Mouse (Mus musculus) stomach, embryonic 15.5 days (tissue): ENCODE measurements around the gene Fcrls. TPM values are rescaled to one million over a fixed set of nuclear protein-coding genes. Genes with fewer than 3 reads are reported as not detected.

Experiments used
- ATAC-seq: fragments of 200-750 bp; cut with Nextera tagmentation; 2 replicates; pipeline ENCODE4 v1.8.0; 2017; ENCODE audit warnings: low read depth, moderate number of reproducible peaks, moderate TSS enrichment; ENCODE audit not compliant: insufficient read depth, low FRiP score
- H3K27ac ChIP-seq: fragments of 300-500 bp; sonication (generic); 2 replicates; pipeline ENCODE4 v1.5.1; 2015; ENCODE audit warnings: mild to moderate bottlenecking, inconsistent platforms
- H3K27me3 ChIP-seq: fragments of 300-500 bp; sonication (generic); replicated peaks from 2 replicates; pipeline ENCODE4 v1.6.1; 2015; ENCODE audit warnings: inconsistent platforms
- H3K36me3 ChIP-seq: fragments of 300-500 bp; sonication (generic); 2 replicates; pipeline ENCODE4 v1.6.1; 2015; ENCODE audit warnings: inconsistent platforms
- H3K4me1 ChIP-seq: fragments of 300-500 bp; sonication (generic); 2 replicates; pipeline ENCODE4 v1.6.1; 2015; ENCODE audit warnings: inconsistent platforms
- H3K4me2 ChIP-seq: fragments of 300-500 bp; sonication (generic); 2 replicates; pipeline ENCODE4 v1.6.1; 2015; ENCODE audit warnings: mild to moderate bottlenecking, inconsistent platforms
- H3K4me3 ChIP-seq: fragments of 300-500 bp; sonication (generic); replicated peaks from 2 replicates; pipeline ENCODE4 v1.5.1; 2015; ENCODE audit warnings: inconsistent platforms
- H3K9ac ChIP-seq: fragments of 300-500 bp; sonication (generic); 2 replicates; pipeline ENCODE4 v1.6.1; 2015; ENCODE audit warnings: inconsistent platforms
- H3K9me3 ChIP-seq: fragments of 300-500 bp; sonication (generic); 2 replicates; pipeline ENCODE4 v1.6.1; 2016; ENCODE audit warnings: inconsistent platforms
- WGBS: fragments of 180-500 bp; shearing (Covaris S2); methylation state at CpG from one replicate; pipeline ENCODE4 v1.1.7; 2015; 5-methylcytosine and 5-hydroxymethylcytosine counted together
- polyA plus RNA-seq: library from polyadenylated mRNA; unstranded; fragments of >200 nt; fragmentation: Nextera tagmentation; extraction: Ambion mirVana; gene quantifications from 2 replicates; pipeline ENCODE4 v1.2.1, GENCODE M21; 2015

Fcrls gene
- polyA plus RNA-seq, 1 experiment from 2014 or later, result 10.0 TPM

DNA sequence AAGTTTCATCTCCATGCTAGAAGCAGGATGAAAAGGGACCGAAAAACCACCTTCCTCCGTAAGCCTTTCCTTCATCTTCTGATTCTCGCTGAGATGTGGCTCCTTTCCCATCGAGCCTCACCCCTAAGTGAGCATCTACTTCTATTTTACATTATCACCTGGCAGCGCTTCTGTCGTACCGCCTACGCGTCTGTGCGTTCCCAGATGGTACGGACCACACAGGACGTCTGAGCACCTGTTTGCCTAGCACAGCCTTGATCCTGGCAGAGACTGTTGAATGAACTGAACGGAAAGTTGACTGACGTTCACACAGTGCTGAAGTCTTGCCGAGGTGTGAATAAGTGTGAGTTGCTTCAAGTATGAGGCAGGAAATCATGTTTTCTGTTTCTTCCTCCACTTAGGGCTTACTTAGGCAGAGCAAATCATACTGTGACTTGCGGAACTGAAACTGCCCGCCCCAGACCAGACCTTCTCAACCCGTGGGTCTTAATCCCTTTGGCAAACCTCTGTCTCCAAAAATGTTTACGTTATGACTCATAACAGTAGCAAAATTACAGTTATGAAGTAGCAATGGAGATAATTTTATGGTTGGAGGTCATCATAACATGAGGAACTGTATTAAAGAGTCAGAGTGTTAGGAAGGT is 49.2 kb downstream of the Fcrls start:
- no peak for ATAC-seq

DNA sequence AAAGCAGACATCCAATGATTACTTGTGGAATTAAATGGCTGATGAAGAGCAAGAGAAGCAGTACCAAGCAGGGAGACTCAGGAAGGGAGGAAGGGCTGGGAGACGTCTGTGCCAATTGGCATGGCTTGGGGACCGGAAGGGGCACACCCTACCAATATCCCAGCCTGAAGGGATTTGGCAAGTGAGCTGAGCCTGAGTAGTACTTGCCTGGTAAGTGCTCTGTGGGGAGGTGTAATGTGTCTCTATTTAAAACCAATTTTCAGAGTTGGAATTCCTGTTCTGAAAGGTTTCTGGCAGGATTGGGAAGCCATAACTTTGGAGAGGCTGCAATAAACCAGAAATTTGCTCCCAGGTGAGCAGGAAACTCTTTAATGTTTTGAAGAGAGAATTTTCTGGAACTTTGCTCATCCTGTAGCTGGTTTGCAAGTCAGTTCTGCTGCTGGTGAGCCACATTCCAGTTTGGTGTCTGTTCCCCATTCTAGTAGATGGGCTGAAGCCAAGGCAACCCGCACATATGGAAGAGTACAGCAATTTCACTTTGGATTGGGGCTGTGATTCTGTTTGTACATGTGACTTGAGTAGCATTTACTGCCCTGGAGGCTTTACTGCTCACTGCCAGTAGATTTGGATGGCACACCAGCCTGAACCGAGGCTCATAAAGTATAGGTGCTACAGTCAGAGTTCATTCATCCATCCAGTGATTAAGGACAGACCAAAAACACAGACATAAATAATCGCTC is 57.0 kb downstream of the Fcrls start:
- no peak overlapping the region for H3K4me3 ChIP-seq
- no peak overlapping the region for H3K27ac ChIP-seq
- H3K36me3 ChIP-seq, result no peaks in the 10 kb centered on the region
- no peaks in the 10 kb centered on the region for H3K9me3 ChIP-seq
- no peak for ATAC-seq
- WGBS, result 82% methylated on average over 5 of the region's 5 CpGs
- H3K4me2 ChIP-seq, result no peak overlapping the region
- H3K27me3 ChIP-seq, result no peaks in the 10 kb centered on the region
- H3K9ac ChIP-seq, result no peak overlapping the region
- no peaks in the 10 kb centered on the region for H3K4me1 ChIP-seq

More for the DNA sequence above, 49.2 kb downstream of the Fcrls start:
- Histone ChIP-seq H3K9ac (no peak overlapping the region), H3K27ac (no peak overlapping the region), H3K36me3 (no peaks in the 10 kb centered on the region), H3K4me1 (no peaks in the 10 kb centered on the region), H3K27me3 (no peaks in the 10 kb centered on the region), H3K9me3 (no peaks in the 10 kb centered on the region), H3K4me2 (no peak overlapping the region), H3K4me3 (no peak overlapping the region)
- 84% methylated on average over 19 of the region's 19 CpGs for WGBS

Other genes with a start within 250 kb of the Fcrls start
- 13.9 and 15.2 TPM in 2 replicates for gene Kirrel, start 89.0 kb downstream of the Fcrls start, polyA plus RNA-seq
- 1.6 and 3.3 TPM in 2 replicates for gene Cd5l, start 94.1 kb upstream of the Fcrls start, polyA plus RNA-seq
- gene Fcrl1, start 112.6 kb upstream of the Fcrls start, polyA plus RNA-seq, result 0.28 TPM in 2 replicates
- not detected in 2 replicates for gene Fcrl5, start 172.0 kb upstream of the Fcrls start, polyA plus RNA-seq